Mouse (Mus musculus) intestine, postnatal 0 days (tissue): Measurements from ENCODE around the gene Gm21992. TPM values are rescaled to one million over a fixed set of nuclear protein-coding genes. Genes with fewer than 3 reads are reported as not detected.

Experiments
- ATAC-seq: fragments of 200-750 bp; cut with Nextera tagmentation; 2 replicates; pipeline ENCODE4 v1.8.0; 2017; ENCODE audit warnings: mild to moderate bottlenecking, moderate TSS enrichment, moderate library complexity
- H3K27ac ChIP-seq: fragments of 300-500 bp; sonication (generic); 2 replicates; pipeline ENCODE4 v1.5.1; 2014; ENCODE audit warnings: mild to moderate bottlenecking, low read depth, low read length, moderate library complexity
- H3K27me3 ChIP-seq: fragments of 300-500 bp; sonication (generic); replicated peaks from 2 replicates; pipeline ENCODE4 v1.6.1; 2014; ENCODE audit warnings: low read length, mixed read lengths; ENCODE audit not compliant: control insufficient read depth, insufficient read depth
- H3K36me3 ChIP-seq: fragments of 300-500 bp; sonication (generic); 2 replicates; pipeline ENCODE4 v1.6.1; 2014; ENCODE audit warnings: mild to moderate bottlenecking, moderate library complexity; ENCODE audit not compliant: control insufficient read depth, insufficient read depth
- H3K4me1 ChIP-seq: fragments of 300-500 bp; sonication (generic); replicated peaks from 2 replicates; pipeline ENCODE4 v1.6.1; 2014; ENCODE audit warnings: antibody characterized with exemption, low read length, mixed read lengths; ENCODE audit not compliant: control insufficient read depth, insufficient read depth
- H3K4me2 ChIP-seq: fragments of 300-500 bp; sonication (generic); replicated peaks from 2 replicates; pipeline ENCODE4 v1.6.1; 2014; ENCODE audit warnings: low read depth, mild to moderate bottlenecking, moderate library complexity
- H3K4me3 ChIP-seq: fragments of 300-500 bp; sonication (generic); 2 replicates; pipeline ENCODE4 v1.5.1; 2014; ENCODE audit warnings: low read depth, low read length
- H3K9ac ChIP-seq: fragments of 300-500 bp; sonication (generic); 2 replicates; pipeline ENCODE4 v1.6.1; 2014; ENCODE audit warnings: mild to moderate bottlenecking, low read depth, low read length
- H3K9me3 ChIP-seq: fragments of 300-500 bp; sonication (generic); 2 replicates; pipeline ENCODE4 v1.6.1; 2016; ENCODE audit warnings: mixed run types; ENCODE audit not compliant: control insufficient read depth
- CTCF ChIP-seq: sonication (generic); IDR thresholded peaks from 2 replicates; pipeline ENCODE4 v1.5.1; 2016; ENCODE audit warnings: low read depth, mild to moderate bottlenecking, control low read depth, antibody characterized with exemption, moderate library complexity
- WGBS: fragments of 180-500 bp; shearing (Covaris S2); extraction: QIAGEN DNeasy Blood & Tissue Kit; methylation state at CpG from one replicate; pipeline ENCODE4 v1.1.7; 2014; 5-methylcytosine and 5-hydroxymethylcytosine counted together
- polyA plus RNA-seq: library from polyadenylated mRNA; unstranded; fragments of >200 nt; fragmentation: Nextera tagmentation; extraction: Ambion mirVana; gene quantifications from 2 replicates; pipeline ENCODE4 v1.2.1, GENCODE M21; 2015

Gene Gm21992
- polyA plus RNA-seq, 1 experiment from 2014 or later: 19.5 TPM

DNA sequence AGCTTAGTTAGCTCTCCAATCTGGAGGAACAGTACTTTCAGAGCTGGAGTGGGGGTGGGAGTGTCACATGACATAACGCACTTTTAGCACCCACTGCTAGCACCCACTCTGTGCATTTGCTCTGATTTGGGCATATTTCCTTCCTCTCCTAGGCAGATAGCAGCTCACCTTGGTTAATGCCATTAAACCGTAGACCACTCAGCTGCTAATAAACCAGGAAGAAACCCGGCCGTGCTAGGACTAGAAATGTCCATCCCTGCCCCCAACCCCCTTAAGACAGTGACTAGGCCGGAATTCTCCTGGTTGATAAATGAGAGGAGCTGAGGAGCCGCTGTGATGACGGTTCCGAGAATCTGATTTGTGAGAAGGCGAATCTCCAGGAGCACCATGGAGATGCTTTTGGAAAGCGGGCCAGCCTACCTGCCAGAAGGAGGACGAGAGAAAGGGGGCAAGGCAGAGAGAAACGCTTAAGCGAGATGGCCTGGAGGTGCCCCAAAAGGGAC is 100.3 kb downstream of the Gm21992 start, which contains the start of gene Sptbn2:
Gene Sptbn2 (plus strand): TSS at position 70 of the 503 bp plus-strand sequence.
- H3K4me1 ChIP-seq: no peaks in the 10 kb centered on the region
- H3K9ac ChIP-seq: peak within 1 kb of the TSS; percentile 26
- H3K4me3 ChIP-seq: peak within 1 kb of the TSS; percentile 46
- no peaks in the 10 kb centered on the region for H3K36me3 ChIP-seq
- H3K27ac ChIP-seq: no peak within 1 kb of the TSS
- WGBS: 26% methylated on average over 13 of the region's 13 CpGs
- ATAC-seq: no peak
- H3K4me2 ChIP-seq: peak within 1 kb of the TSS; percentile 81
- peaks cover 46% of the 10 kb centered on the region for H3K27me3 ChIP-seq
- H3K9me3 ChIP-seq: no peaks in the 10 kb centered on the region
- no peak for TF ChIP-seq CTCF

DNA sequence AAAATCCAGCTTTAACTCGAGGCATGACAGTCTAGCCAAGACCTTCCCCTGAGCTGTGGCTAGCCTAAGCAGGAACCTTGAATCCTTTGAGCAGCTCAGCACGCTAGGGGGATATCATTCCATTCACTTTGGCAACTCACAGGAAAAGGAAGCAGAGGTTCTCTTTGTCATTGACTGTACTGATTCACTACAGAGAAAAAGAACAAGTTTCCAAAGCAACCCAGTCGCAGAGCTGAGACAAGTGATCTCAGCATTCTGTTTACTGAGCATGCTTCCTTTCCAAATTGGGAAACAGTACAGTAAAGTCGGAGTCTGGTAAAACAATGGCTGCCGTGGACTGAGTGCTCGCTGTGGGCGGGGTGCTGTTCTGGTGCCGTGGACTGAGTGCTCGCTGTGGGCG is 102.6 kb downstream of the Gm21992 start:
- ATAC-seq: no peak
- Histone ChIP-seq H3K4me1 (no peaks in the 10 kb centered on the region), H3K36me3 (no peaks in the 10 kb centered on the region), H3K4me3 (no peak overlapping the region), H3K27ac (no peak overlapping the region), H3K9ac (no peak overlapping the region), H3K27me3 (peaks cover 37% of the 10 kb centered on the region), H3K9me3 (no peaks in the 10 kb centered on the region), H3K4me2 (no peak overlapping the region)
- WGBS: 79% methylated on average over 10 of the region's 10 CpGs
- TF ChIP-seq CTCF: no peak

- no peak overlapping the region for H3K27ac ChIP-seq
- no peak overlapping the region for H3K4me3 ChIP-seq
- no peak overlapping the region for H3K4me2 ChIP-seq
- 41% methylated on average over 7 of the region's 7 CpGs for WGBS
- H3K9me3 ChIP-seq: no peaks in the 10 kb centered on the region
- no peak overlapping the region for H3K9ac ChIP-seq
- no peak for TF ChIP-seq CTCF
- H3K36me3 ChIP-seq: no peaks in the 10 kb centered on the region
- H3K4me1 ChIP-seq: no peaks in the 10 kb centered on the region
- H3K27me3 ChIP-seq: peaks cover 38% of the 10 kb centered on the region
- ATAC-seq: no peak
These were observed 110.2 kb downstream of the Gm21992 start for GRCm38 (mm10) chr19:4701221-4701620.

GRCm38 (mm10) chr19:4700656-4701055 is 110.8 kb downstream of the Gm21992 start:
- H3K4me3 ChIP-seq: no peak overlapping the region
- ATAC-seq: no peak

GRCm38 (mm10) chr19:4699821-4700220 is 111.6 kb downstream of the Gm21992 start:
- no peak for TF ChIP-seq CTCF
- H3K9me3 ChIP-seq: no peaks in the 10 kb centered on the region
- no peaks in the 10 kb centered on the region for H3K4me1 ChIP-seq
- 53% methylated on average over 5 of the region's 5 CpGs for WGBS
- H3K9ac ChIP-seq: no peak overlapping the region
- no peak overlapping the region for H3K4me2 ChIP-seq
- no peaks in the 10 kb centered on the region for H3K36me3 ChIP-seq
- no peak for ATAC-seq
- no peak overlapping the region for H3K4me3 ChIP-seq
- H3K27ac ChIP-seq: no peak overlapping the region
- H3K27me3 ChIP-seq: peaks cover 38% of the 10 kb centered on the region

More at GRCm38 (mm10) chr19:4700656-4701055, 110.8 kb downstream of the Gm21992 start:
- WGBS: 71% methylated on average over 8 of the region's 8 CpGs
- no peak overlapping the region for H3K4me2 ChIP-seq
- H3K27me3 ChIP-seq: peaks cover 38% of the 10 kb centered on the region
- H3K9ac ChIP-seq: no peak overlapping the region
- H3K9me3 ChIP-seq: no peaks in the 10 kb centered on the region
- TF ChIP-seq CTCF: no peak
- no peak overlapping the region for H3K27ac ChIP-seq
- H3K36me3 ChIP-seq: no peaks in the 10 kb centered on the region
- no peaks in the 10 kb centered on the region for H3K4me1 ChIP-seq

GRCm38 (mm10) chr19:4698856-4699255 is 112.6 kb downstream of the Gm21992 start:
- Histone ChIP-seq H3K27ac (no peak overlapping the region), H3K9me3 (no peaks in the 10 kb centered on the region), H3K4me1 (no peaks in the 10 kb centered on the region), H3K36me3 (no peaks in the 10 kb centered on the region), H3K9ac (no peak overlapping the region), H3K4me2 (no peak overlapping the region; the same call in 1 of the 2 replicates), H3K27me3 (peaks cover 38% of the 10 kb centered on the region), H3K4me3 (peak overlapping the region; percentile 54)
- WGBS: 23% methylated on average over 8 of the region's 8 CpGs
- TF ChIP-seq CTCF: no peak
- ATAC-seq: no peak

- no peak for TF ChIP-seq CTCF
- Histone ChIP-seq H3K36me3 (no peaks in the 10 kb centered on the region), H3K4me2 (peak within 1 kb of the TSS; percentile 89), H3K4me3 (peak within 1 kb of the TSS; percentile 54), H3K9me3 (no peaks in the 10 kb centered on the region), H3K27ac (no peak within 1 kb of the TSS), H3K27me3 (peaks cover 38% of the 10 kb centered on the region), H3K9ac (peak within 1 kb of the TSS; percentile 37; the same call in 1 of the 2 replicates), H3K4me1 (no peaks in the 10 kb centered on the region)
- 2% methylated on average over 40 of the region's 40 CpGs for WGBS
- ATAC-seq: peak; percentile 22; the same call in 1 of the 2 replicates
These were observed 113.2 kb downstream of the Gm21992 start, which contains the start of gene Gm960 for GRCm38 (mm10) chr19:4698205-4698677. TSS of gene Gm960 (minus strand) at chr19:4698668.
